Mouse (Mus musculus): ENCODE data around the gene Man1c1. TPM values are rescaled to one million over a fixed set of nuclear protein-coding genes. Genes with fewer than 3 reads are reported as not detected.
A peak's percentile ranks its signal among the peaks of the same experiment; 100 is the strongest.

The Man1c1 gene
- polyA plus RNA-seq, 1 experiment from 2014 or later = 1.5 TPM

GRCm38 (mm10) chr4:134740186-134740585 lies 36.1 kb upstream of the Man1c1 start:
- Histone ChIP-seq H3K27ac (replicated peaks) (no peak overlapping the region), H3K4me1 (replicated peaks; ENCODE audit: control insufficient read depth, insufficient read depth) (no peaks in the 10 kb centered on the region), H3K27me3 (ENCODE audit: control insufficient read depth, insufficient read depth, low read length) (no peaks in the 10 kb centered on the region), H3K36me3 (ENCODE audit: control insufficient read depth, insufficient read depth, low read length) (no peaks in the 10 kb centered on the region), H3K9me3 (ENCODE audit: control insufficient read depth, low read length) (no peaks in the 10 kb centered on the region), H3K4me3 (ENCODE audit: low read depth, low read length) (no peak overlapping the region), H3K4me2 (replicated peaks; ENCODE audit: low read depth) (no peak overlapping the region), H3K9ac (ENCODE audit: low read length) (no peak overlapping the region)
- ATAC-seq (ENCODE audit: low FRiP score, low TSS enrichment) (no peak), DNase-seq (ENCODE audit: low spot score) (no peak)
- no peak for TF ChIP-seq EP300 (optimal IDR thresholded peaks at IDR 0.05)
- TF ChIP-seq CTCF (IDR thresholded peaks at IDR 0.05; ENCODE audit: low read depth) = no peak
- 93% methylated on average over 4 of the region's 4 CpGs for WGBS

- no peak for TF ChIP-seq EP300 (optimal IDR thresholded peaks at IDR 0.05)
- no peak for TF ChIP-seq CTCF (IDR thresholded peaks at IDR 0.05; ENCODE audit: low read depth)
- Histone ChIP-seq H3K4me1 (replicated peaks; ENCODE audit: control insufficient read depth, insufficient read depth) (peaks cover 4% of the 10 kb centered on the region), H3K4me2 (replicated peaks; ENCODE audit: low read depth) (no peak overlapping the region), H3K9ac (ENCODE audit: low read length) (no peak overlapping the region), H3K27me3 (ENCODE audit: control insufficient read depth, insufficient read depth, low read length) (no peaks in the 10 kb centered on the region), H3K9me3 (ENCODE audit: control insufficient read depth, low read length) (no peaks in the 10 kb centered on the region), H3K4me3 (ENCODE audit: low read depth, low read length) (no peak overlapping the region), H3K27ac (replicated peaks) (no peak overlapping the region), H3K36me3 (ENCODE audit: control insufficient read depth, insufficient read depth, low read length) (no peaks in the 10 kb centered on the region)
- DNase-seq (ENCODE audit: low spot score) = no peak
- 76% methylated on average over 3 of the region's 3 CpGs for WGBS
- ATAC-seq (ENCODE audit: low FRiP score, low TSS enrichment) = no peak
These were observed 35.4 kb upstream of the Man1c1 start for GRCm38 (mm10) chr4:134739530-134739929.

GRCm38 (mm10) chr4:134737365-134737910 lies 33.3 kb upstream of the Man1c1 start:
- WGBS = 72% methylated on average over 14 of the region's 14 CpGs
- H3K4me2 ChIP-seq (replicated peaks; ENCODE audit: low read depth) = no peak overlapping the region
- no peaks in the 10 kb centered on the region for H3K27me3 ChIP-seq (ENCODE audit: control insufficient read depth, insufficient read depth, low read length)
- H3K9me3 ChIP-seq (ENCODE audit: control insufficient read depth, low read length) = no peaks in the 10 kb centered on the region
- TF ChIP-seq CTCF (IDR thresholded peaks at IDR 0.05; ENCODE audit: low read depth) (no peak), EP300 (optimal IDR thresholded peaks at IDR 0.05) (no peak)
- ATAC-seq (ENCODE audit: low FRiP score, low TSS enrichment) (no peak), DNase-seq (ENCODE audit: low spot score) (no peak)
- H3K9ac ChIP-seq (ENCODE audit: low read length) = no peak overlapping the region
- H3K36me3 ChIP-seq (ENCODE audit: control insufficient read depth, insufficient read depth, low read length) = no peaks in the 10 kb centered on the region
- H3K4me1 ChIP-seq (replicated peaks; ENCODE audit: control insufficient read depth, insufficient read depth) = peaks cover 6% of the 10 kb centered on the region
- H3K27ac ChIP-seq (replicated peaks) = no peak overlapping the region
- H3K4me3 ChIP-seq (ENCODE audit: low read depth, low read length) = no peak overlapping the region

GRCm38 (mm10) chr4:134736147-134736546 lies 32.1 kb upstream of the Man1c1 start:
- Histone ChIP-seq H3K27ac (replicated peaks) (no peak overlapping the region), H3K4me2 (replicated peaks; ENCODE audit: low read depth) (no peak overlapping the region), H3K9me3 (ENCODE audit: control insufficient read depth, low read length) (no peaks in the 10 kb centered on the region), H3K4me1 (replicated peaks; ENCODE audit: control insufficient read depth, insufficient read depth) (peaks cover 6% of the 10 kb centered on the region), H3K36me3 (ENCODE audit: control insufficient read depth, insufficient read depth, low read length) (no peaks in the 10 kb centered on the region), H3K4me3 (ENCODE audit: low read depth, low read length) (no peak overlapping the region), H3K9ac (ENCODE audit: low read length) (no peak overlapping the region), H3K27me3 (ENCODE audit: control insufficient read depth, insufficient read depth, low read length) (no peaks in the 10 kb centered on the region)
- 52% methylated on average over 7 of the region's 7 CpGs for WGBS
- TF ChIP-seq EP300 (optimal IDR thresholded peaks at IDR 0.05) = no peak
- TF ChIP-seq CTCF (IDR thresholded peaks at IDR 0.05; ENCODE audit: low read depth) = no peak
- ATAC-seq (ENCODE audit: low FRiP score, low TSS enrichment) = no peak
- DNase-seq (ENCODE audit: low spot score) = no peak

- Histone ChIP-seq H3K9me3 (ENCODE audit: control insufficient read depth, low read length) (no peaks in the 10 kb centered on the region), H3K9ac (ENCODE audit: low read length) (no peak overlapping the region), H3K27me3 (ENCODE audit: control insufficient read depth, insufficient read depth, low read length) (no peaks in the 10 kb centered on the region), H3K4me2 (replicated peaks; ENCODE audit: low read depth) (0 out of 2 replicates have a peak overlapping the region, but pooled peaks have one; percentile 2), H3K27ac (replicated peaks) (peak overlapping the region; percentile 91), H3K4me3 (ENCODE audit: low read depth, low read length) (no peak overlapping the region), H3K36me3 (ENCODE audit: control insufficient read depth, insufficient read depth, low read length) (no peaks in the 10 kb centered on the region), H3K4me1 (replicated peaks; ENCODE audit: control insufficient read depth, insufficient read depth) (peaks cover 8% of the 10 kb centered on the region)
- 38% methylated on average over 9 of the region's 9 CpGs for whole genome bisulfite sequencing
- DNase-seq (ENCODE audit: low spot score) = no peak
- TF ChIP-seq CTCF (IDR thresholded peaks at IDR 0.05; ENCODE audit: low read depth) (no peak), EP300 (optimal IDR thresholded peaks at IDR 0.05) (no peak)
- ATAC-seq (ENCODE audit: low FRiP score, low TSS enrichment) = peak; percentile 70
These were observed 30.6 kb upstream of the Man1c1 start for GRCm38 (mm10) chr4:134734629-134735081.

- Histone ChIP-seq H3K27ac (replicated peaks) (peak overlapping the region; percentile 91), H3K9ac (ENCODE audit: low read length) (no peak overlapping the region), H3K4me3 (ENCODE audit: low read depth, low read length) (no peak overlapping the region), H3K4me1 (replicated peaks; ENCODE audit: control insufficient read depth, insufficient read depth) (peaks cover 8% of the 10 kb centered on the region), H3K9me3 (ENCODE audit: control insufficient read depth, low read length) (no peaks in the 10 kb centered on the region), H3K27me3 (ENCODE audit: control insufficient read depth, insufficient read depth, low read length) (no peaks in the 10 kb centered on the region), H3K36me3 (ENCODE audit: control insufficient read depth, insufficient read depth, low read length) (no peaks in the 10 kb centered on the region), H3K4me2 (replicated peaks; ENCODE audit: low read depth) (0 out of 2 replicates have a peak overlapping the region, but pooled peaks have one; percentile 18)
- 7% methylated on average over 13 of the region's 13 CpGs for WGBS
- ATAC-seq (ENCODE audit: low FRiP score, low TSS enrichment) (peak; percentile 95), DNase-seq (ENCODE audit: low spot score) (peak; percentile 91)
- TF ChIP-seq CTCF (IDR thresholded peaks at IDR 0.05; ENCODE audit: low read depth) = no peak
- TF ChIP-seq EP300 (optimal IDR thresholded peaks at IDR 0.05) = peak; percentile 89
These were observed 30.0 kb upstream of the Man1c1 start for GRCm38 (mm10) chr4:134734038-134734628.
